Mouse (Mus musculus): Measurements from ENCODE around the gene Aco1. TPM values are rescaled to one million over a fixed set of nuclear protein-coding genes. Genes with fewer than 3 reads are reported as not detected.

Gene Aco1
- 17.1 and 18.7 TPM in 2 replicates for polyA plus RNA-seq (2021; fragmentation: Nextera tagmentation)
- long read RNA-seq, experiment 1, transcript Aco1-201 (21 exons, 3,832 nt): major isoform, 36 of 44 reads
- long read RNA-seq, experiment 1, partial matches to known transcripts: 4 of 44 reads
- long read RNA-seq, experiment 1, other reads (novel, unspliced or antisense): 4 of 44 reads
- long read RNA-seq, experiment 2, transcript Aco1-201 (21 exons, 3,832 nt): major isoform, 217 of 246 reads
- long read RNA-seq, experiment 2, partial matches to known transcripts: 19 of 246 reads
- long read RNA-seq, experiment 2, other reads (novel, unspliced or antisense): 10 of 246 reads

GRCm38 (mm10) chr4:40142743-40143532, at the start of gene Aco1:
Gene Aco1, plus strand, starts transcription at chr4:40143081.

GRCm38 (mm10) chr4:40239409-40240271, 96.8 kb downstream of the Aco1 start, which contains the start of gene Ddx58:
Gene Ddx58, minus strand, starts transcription at chr4:40239828.

Other genes starting within 250 kb of the Aco1 start
- gene Ddx58, start 96.7 kb downstream of the Aco1 start, polyA plus RNA-seq (2021; fragmentation: Nextera tagmentation): 3.1 and 3.2 TPM in 2 replicates
- 21.0 and 24.8 TPM in 2 replicates for gene Smim27, start 126.5 kb downstream of the Aco1 start, polyA plus RNA-seq (2021; fragmentation: Nextera tagmentation)
- gene Topors, start 126.8 kb downstream of the Aco1 start, polyA plus RNA-seq (2021; fragmentation: Nextera tagmentation): 10.1 and 10.5 TPM in 2 replicates
- gene Ndufb6, start 136.3 kb downstream of the Aco1 start, polyA plus RNA-seq (2021; fragmentation: Nextera tagmentation): 574 and 627 TPM in 2 replicates